Mouse (Mus musculus) layer of hippocampus, adult 2 months (tissue): ENCODE measurements around the gene Tpst2. TPM values are rescaled to one million over a fixed set of nuclear protein-coding genes. Genes with fewer than 3 reads are reported as not detected.

Experiments
- DNase-seq, 2 experiments: peaks; one replicate each; pipeline ENCODE4 v3.0.0; 2022; ENCODE audit warnings: low spot score in 2 of 2
- H3K27ac ChIP-seq: fragments of 200-600 bp; 2 replicates; pipeline ENCODE4 v1.8.1; 2022
- H3K4me3 ChIP-seq: fragments of 200-600 bp; 2 replicates; pipeline ENCODE4 v1.8.1; 2022; ENCODE audit warnings: mild to moderate bottlenecking
- CTCF ChIP-seq: fragments of 200-600 bp; conservative IDR thresholded peaks from 2 replicates; pipeline ENCODE4 v1.8.1; 2022; ENCODE audit warnings: antibody characterized with exemption, mild to moderate bottlenecking, moderate library complexity
- total RNA-seq, 2 experiments: library from RNA; stranded (reverse); gene quantifications; 2 replicates each; pipeline ENCODE4 v1.2.3; 2021

Gene Tpst2
- total RNA-seq, 2 experiments from 2014 or later = 45.3 to 45.4 TPM

- DNase-seq = no peak
- peak overlapping the region; percentile 96 for H3K27ac ChIP-seq
- no peak for TF ChIP-seq CTCF
- peak overlapping the region; percentile 80 for H3K4me3 ChIP-seq
Observed at GRCm38 (mm10) chr5:112343205-112343595, 66.7 kb downstream of the Tpst2 start.

- Histone ChIP-seq H3K4me3 (peak overlapping the region; percentile 80), H3K27ac (peak overlapping the region; percentile 96)
- no peak for TF ChIP-seq CTCF
- peak; percentile 55 to 69 for DNase-seq
Observed at GRCm38 (mm10) chr5:112344092-112344960, 67.8 kb downstream of the Tpst2 start.

GRCm38 (mm10) chr5:112346211-112346965, 69.9 kb downstream of the Tpst2 start:
- no peak for DNase-seq
- peak overlapping the region; percentile 38; the same call in 1 of the 2 replicates for H3K4me3 ChIP-seq
- peak overlapping the region; percentile 96; the same call in 1 of the 2 replicates for H3K27ac ChIP-seq
- TF ChIP-seq CTCF = no peak

GRCm38 (mm10) chr5:112349169-112349568, 72.7 kb downstream of the Tpst2 start:
- Histone ChIP-seq H3K4me3 (no peak overlapping the region), H3K27ac (no peak overlapping the region)
- no peak for DNase-seq
- no peak for TF ChIP-seq CTCF

- H3K4me3 ChIP-seq = no peak overlapping the region
- TF ChIP-seq CTCF = no peak
- no peak overlapping the region for H3K27ac ChIP-seq
- no peak for DNase-seq
Observed at GRCm38 (mm10) chr5:112355493-112355892, 79.0 kb downstream of the Tpst2 start.

GRCm38 (mm10) chr5:112355910-112356309, 79.4 kb downstream of the Tpst2 start, which contains the start of gene Gm6583:
Gm6583 (minus strand) TSS chr5:112356033.
- H3K27ac ChIP-seq = peak within 1 kb of the TSS; percentile 19; the same call in 1 of the 2 replicates
- H3K4me3 ChIP-seq = no peak within 1 kb of the TSS
- no peak for DNase-seq
- TF ChIP-seq CTCF = no peak

- Histone ChIP-seq H3K27ac (peak overlapping the region; percentile 19; the same call in 1 of the 2 replicates), H3K4me3 (no peak overlapping the region)
- no peak for TF ChIP-seq CTCF
- no peak for DNase-seq
Observed at GRCm38 (mm10) chr5:112356322-112356721, 79.8 kb downstream of the Tpst2 start.

GRCm38 (mm10) chr5:112359520-112359919, 83.0 kb downstream of the Tpst2 start:
- TF ChIP-seq CTCF = no peak
- Histone ChIP-seq H3K27ac (no peak overlapping the region), H3K4me3 (no peak overlapping the region)
- no peak for DNase-seq

- DNase-seq = no peak
- no peak overlapping the region for H3K27ac ChIP-seq
- no peak for TF ChIP-seq CTCF
- H3K4me3 ChIP-seq = no peak overlapping the region
Observed at GRCm38 (mm10) chr5:112360077-112360476, 83.6 kb downstream of the Tpst2 start.

- Histone ChIP-seq H3K27ac (no peak overlapping the region), H3K4me3 (no peak overlapping the region)
- DNase-seq = no peak
- TF ChIP-seq CTCF = no peak
Observed at GRCm38 (mm10) chr5:112364184-112364797, 87.8 kb downstream of the Tpst2 start.

Other genes starting within 250 kb of the Tpst2 start
- gene Cryba4, start 24.2 kb upstream of the Tpst2 start, total RNA-seq = 1 to 10 TPM; 1.0 to 1.5 TPM
- gene Crybb1, start 20.9 kb upstream of the Tpst2 start, total RNA-seq = 1 to 10 TPM; 6.4 to 7.8 TPM
- gene Tfip11, start 49.7 kb downstream of the Tpst2 start, total RNA-seq = 10 to 100 TPM; 40.6 to 40.8 TPM
- gene Srrd, start 66.3 kb downstream of the Tpst2 start, total RNA-seq = 10 to 100 TPM; 21.4 to 30.4 TPM
- gene Hps4, start 66.4 kb downstream of the Tpst2 start, total RNA-seq = 10 to 100 TPM; 30.3 to 37.5 TPM
- gene Gm6583, start 79.3 kb downstream of the Tpst2 start, total RNA-seq = not detected
- 100 to 1,000 TPM; 223 to 224 TPM for gene Asphd2, start 118.2 kb downstream of the Tpst2 start, total RNA-seq
- not detected for gene Gm6588, start 172.7 kb downstream of the Tpst2 start, total RNA-seq